Mouse (Mus musculus): ENCODE results near the gene Shpk.
A peak's percentile ranks its signal among the peaks of the same experiment; 100 is the strongest.

Gene Shpk

DNA sequence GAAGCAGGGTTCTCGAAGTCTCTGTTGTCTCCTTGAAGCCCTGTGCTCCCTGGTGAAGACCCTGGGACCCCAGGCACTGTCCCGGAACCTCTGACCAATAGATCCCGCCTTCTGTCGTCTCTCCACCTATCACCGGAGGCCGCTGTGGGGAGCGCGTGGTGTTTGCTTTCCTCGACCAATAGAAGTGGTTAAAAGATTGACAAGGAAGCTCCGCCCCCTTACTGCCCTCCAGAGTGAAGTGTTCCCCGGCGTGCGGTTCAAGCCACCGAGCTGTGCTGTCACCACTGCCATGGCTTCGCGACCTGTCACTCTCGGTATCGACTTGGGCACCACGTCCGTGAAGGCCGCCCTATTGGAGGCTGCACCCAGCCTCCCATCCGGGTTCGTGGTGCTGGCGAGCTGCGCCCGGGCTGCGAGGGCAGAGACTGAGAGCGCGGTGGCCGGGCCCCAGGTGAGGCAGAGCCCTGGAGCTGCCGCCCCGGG is at the start of gene Shpk:
Shpk (plus strand) TSS at position 231 of the 483 bp plus-strand sequence.
- DNase-seq = peak; percentile 94 to 96

DNA sequence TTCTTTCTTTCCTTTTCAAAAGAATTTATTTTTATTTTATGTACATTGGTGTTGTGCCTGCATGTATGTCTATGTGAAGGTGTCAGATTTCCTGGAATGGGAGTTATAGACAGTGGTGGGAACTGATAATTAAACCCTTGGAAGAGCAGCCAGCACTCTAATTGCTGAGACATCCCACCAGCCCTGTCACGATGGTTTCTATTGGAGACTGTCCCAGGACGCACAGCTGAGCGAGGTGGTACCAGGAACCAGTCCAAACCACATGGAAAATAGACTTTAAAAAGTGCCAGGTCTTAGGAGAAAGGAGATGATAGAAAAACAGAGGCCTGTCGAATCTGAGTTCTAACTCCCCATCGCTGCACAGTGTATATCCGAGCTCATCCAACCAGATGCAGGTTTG is 44.2 kb upstream of the Shpk start:
- no peak for DNase-seq

GRCm38 (mm10) chr11:73159957-73160810 is 39.1 kb upstream of the Shpk start, which contains the start of gene P2rx5:
TSS of gene P2rx5 (plus strand) at chr11:73160421.
- DNase-seq = peak; percentile 69 to 83

DNA sequence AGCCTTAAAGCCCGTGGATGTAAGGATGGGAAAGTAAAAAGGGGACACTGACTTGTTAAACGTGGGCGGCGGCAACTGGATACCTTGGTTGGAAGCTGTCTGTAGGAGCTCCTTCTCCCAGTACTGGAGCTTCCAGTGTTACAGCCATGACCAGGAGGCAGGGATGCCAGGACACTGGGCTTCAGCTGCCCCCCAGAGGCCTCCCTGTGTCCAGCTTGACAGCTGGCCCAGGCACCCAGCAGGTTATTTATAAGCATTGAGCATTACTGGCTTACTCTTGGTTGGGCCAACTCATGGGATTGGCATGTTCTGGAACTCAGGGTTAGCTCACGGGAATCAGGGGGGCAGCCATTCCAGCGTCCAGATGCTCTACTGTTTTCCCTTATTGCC is 38.5 kb upstream of the Shpk start:
- peak; percentile 35 to 61 for DNase-seq

DNA sequence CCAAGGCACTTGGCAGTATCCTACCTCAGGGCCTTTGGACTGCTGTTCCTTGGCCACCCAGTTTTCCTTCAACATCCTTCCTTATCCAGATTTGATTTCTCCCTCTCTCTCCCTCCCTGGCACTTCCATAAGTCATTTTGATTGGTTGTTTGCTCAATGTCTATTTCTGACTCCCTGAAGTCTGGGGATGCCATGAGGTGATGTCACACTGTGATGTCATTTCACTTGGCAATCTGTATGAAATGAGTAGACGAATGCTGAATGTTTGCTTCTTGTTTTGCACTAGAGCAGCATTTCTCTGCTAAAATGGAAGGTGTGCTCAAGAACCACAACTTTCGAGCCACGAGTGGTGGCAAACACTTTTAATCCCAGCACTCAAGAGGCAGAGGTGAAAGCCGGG is 37.6 kb upstream of the Shpk start:
- DNase-seq = no peak

DNA sequence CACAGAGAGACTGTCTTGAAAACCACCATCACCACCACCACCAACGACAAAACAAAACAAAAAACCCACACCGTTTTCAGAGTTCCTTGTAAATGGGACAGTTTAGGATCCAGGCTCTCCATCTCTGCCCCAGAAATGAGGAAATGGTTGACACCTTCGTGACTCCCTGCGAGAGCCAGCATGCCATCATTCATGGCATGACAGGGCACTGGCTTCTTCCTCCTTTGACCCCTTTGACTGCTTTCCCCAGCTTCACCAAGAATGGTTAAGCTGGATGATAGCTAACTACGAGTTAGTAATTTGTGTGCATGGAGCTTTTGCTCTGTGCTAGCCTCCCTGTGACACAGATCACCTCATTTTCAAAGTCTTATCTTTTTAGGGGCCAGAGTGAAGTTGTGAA is 37.0 kb upstream of the Shpk start:
- DNase-seq = no peak

DNA sequence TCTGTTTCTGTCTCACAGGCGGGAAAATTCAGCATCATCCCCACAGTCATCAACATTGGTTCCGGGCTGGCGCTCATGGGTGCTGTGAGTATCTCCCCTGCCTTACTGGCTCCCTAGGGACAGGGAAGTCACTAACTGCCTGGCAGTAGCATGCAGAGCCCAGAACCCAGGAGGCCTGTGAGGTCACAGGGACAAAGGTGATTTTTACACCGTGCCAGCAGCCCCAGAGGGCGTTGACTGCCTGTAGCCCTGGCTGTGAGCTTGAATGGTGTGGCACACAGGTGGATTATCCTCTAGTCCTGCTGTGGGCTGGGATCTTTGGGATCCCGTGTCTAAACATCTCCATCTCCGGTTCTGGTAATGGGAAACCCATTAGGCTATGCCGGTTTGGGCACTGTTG is 31.2 kb upstream of the Shpk start:
- DNase-seq = peak in 1 of 2 experiments; percentile 19

- DNase-seq = peak in 1 of 2 experiments; percentile 37
These were observed 30.7 kb upstream of the Shpk start for GRCm38 (mm10) chr11:73168576-73168975.

GRCm38 (mm10) chr11:73169231-73169630 is 30.0 kb upstream of the Shpk start:
- peak; percentile 83 to 86 for DNase-seq

DNA sequence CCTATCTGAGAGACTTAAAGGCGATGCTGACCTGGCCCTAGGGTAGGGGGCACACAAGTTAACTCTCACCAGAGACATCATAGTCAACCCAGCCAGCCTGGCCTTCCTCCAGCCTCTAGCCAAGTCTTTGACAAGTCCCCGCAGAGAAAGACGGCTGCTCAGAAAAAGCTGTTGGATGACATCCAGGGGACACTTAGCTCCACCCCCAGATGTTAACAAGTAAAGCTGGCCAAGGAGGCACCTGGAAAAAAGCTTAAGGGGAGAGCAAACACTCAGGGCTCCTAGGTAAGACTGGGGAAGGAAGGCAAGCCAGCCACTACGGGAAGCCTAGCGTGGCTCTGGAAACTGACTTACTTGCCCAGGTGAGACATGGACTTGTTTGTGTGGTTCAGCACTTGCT is 27.1 kb upstream of the Shpk start:
- DNase-seq = peak; percentile 52 to 68

DNA sequence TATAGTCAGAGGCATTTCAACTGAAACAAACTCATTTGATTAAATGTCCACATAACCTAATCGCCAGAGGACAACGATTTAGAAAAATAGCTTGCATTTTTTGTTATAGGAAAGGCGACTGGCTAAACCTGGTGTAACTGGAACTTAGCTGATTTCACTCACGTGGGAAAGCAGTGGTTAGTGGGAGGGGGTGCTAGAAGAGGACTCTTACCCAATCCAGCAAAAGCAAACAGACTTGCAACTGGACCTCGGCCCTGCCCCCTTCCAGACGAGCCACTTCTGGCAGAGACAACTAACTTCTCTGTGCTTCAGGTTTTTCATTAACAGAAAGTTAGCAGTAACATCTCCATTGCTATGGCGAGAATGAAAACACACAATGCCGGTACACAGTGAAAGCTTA is 23.6 kb upstream of the Shpk start:
- peak; percentile 63 to 80 for DNase-seq

GRCm38 (mm10) chr11:73176186-73176585 is 23.1 kb upstream of the Shpk start:
- DNase-seq = no peak

GRCm38 (mm10) chr11:73176608-73177508 is 22.4 kb upstream of the Shpk start, which contains the start of the genes Emc6 and Tax1bp3:
TSS of gene Emc6 (minus strand) at chr11:73177037.
TSS of gene Tax1bp3 (plus strand) at chr11:73177083.
- peak; percentile 96 to 98 for DNase-seq

DNA sequence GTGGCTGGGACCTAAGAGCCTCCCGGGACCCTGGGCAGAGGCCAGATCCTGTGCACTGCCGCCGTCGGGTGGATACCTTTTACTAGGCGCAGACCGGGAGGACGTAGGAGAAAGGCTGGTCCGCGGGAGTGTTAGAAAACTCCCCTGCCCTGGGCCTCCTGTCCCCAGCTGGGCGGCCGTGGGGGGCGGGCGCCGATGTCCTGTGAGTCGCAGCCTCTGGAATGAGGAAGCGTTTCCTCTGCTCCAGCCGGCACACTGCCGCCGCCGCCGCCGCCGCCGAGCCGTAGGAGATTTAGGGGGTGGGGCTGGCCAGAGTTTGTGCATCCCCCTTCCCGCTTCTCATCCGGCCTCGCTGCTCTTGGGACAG is 21.8 kb upstream of the Shpk start:
- DNase-seq = peak; percentile 90 to 95

GRCm38 (mm10) chr11:73177895-73178294 is 21.4 kb upstream of the Shpk start:
- no peak for DNase-seq

- DNase-seq = no peak
These were observed 13.2 kb upstream of the Shpk start for GRCm38 (mm10) chr11:73185872-73186615.

GRCm38 (mm10) chr11:73187231-73187630 is 12.0 kb upstream of the Shpk start:
- DNase-seq = peak in 1 of 2 experiments; percentile 11

DNA sequence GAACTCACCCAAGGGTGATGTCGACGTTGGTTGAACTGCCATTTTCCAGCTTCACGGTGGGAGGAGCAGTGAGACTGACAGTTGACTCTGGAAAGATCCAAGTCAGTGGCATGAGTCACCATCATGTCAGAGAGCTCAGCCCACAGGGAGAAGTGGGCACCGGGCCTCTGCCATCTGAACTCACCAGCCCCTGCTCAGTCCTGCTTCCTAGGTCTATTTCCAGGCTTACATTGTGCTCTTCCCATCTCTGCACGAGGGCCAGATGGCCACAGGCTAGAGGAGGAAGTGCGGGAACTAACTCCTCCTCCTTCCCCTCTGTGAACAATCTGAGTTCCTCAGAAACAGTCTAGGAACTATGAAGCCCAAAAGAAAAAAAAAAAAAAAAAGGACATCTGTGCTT is 6.2 kb upstream of the Shpk start:
- DNase-seq = no peak

DNA sequence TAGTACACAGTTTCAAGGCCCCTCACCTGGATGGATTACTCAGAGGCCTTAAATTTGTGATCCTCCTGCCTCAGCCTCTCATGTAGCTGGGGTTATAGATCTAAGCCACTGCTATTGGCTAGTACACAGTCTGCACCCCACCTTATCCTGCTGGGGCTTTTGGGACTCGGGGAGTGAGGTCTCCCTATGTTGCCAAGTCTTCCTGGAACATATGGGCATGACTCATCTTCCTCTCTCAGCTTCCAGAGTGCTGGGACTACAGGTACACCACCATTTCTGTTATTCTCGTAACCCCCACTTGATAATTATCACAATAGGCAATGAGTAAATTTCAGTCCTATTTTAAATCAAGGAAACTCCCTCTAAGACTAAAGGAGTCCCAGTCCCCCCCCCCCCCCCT is 4.8 kb upstream of the Shpk start:
- DNase-seq = no peak

DNA sequence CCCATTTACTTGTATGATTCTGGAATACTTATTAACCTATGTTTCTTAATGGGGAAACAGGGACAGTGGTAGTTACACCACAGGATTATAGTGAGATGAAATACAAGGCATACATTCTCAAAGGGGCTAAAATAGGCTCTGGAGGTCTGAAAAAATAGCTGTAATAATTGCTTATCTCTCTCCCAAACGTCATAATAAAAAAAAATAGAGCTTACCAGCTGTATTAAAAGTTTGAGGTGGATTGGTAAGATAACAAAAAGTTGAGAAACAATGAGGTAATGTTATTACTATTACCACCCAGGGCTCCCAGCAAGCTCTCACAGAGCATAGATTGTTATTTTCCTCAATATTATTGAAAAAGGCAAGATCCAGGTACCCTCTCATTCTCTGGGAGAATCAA is 1.1 kb upstream of the Shpk start:
- no peak for DNase-seq

- DNase-seq = peak; percentile 79 to 90
These were observed 544 bp upstream of the Shpk start, which contains the start of gene Ctns for GRCm38 (mm10) chr11:73198603-73199229. TSS of gene Ctns (minus strand) at chr11:73199042.

- no peak for DNase-seq
These were observed 619 bp downstream of the Shpk start for GRCm38 (mm10) chr11:73199879-73200278.
